Mouse (Mus musculus): ENCODE measurements around the gene Fbxl5. TPM values are rescaled to one million over a fixed set of nuclear protein-coding genes. Genes with fewer than 3 reads are reported as not detected.

Fbxl5 gene
- polyA plus RNA-seq, 1 experiment from 2014 or later = 82.2 TPM

GRCm38 (mm10) chr5:43820785-43821184 is 653 bp downstream of the Fbxl5 start:
- H3K4me1 ChIP-seq (ENCODE audit: control insufficient read depth, insufficient read depth, low read depth, low read length) = no peaks in the 10 kb centered on the region
- WGBS = 92% methylated on average over 11 of the region's 11 CpGs
- no peak for ATAC-seq
- H3K36me3 ChIP-seq (ENCODE audit: control insufficient read depth, insufficient read depth, low read length) = no peaks in the 10 kb centered on the region
- no peaks in the 10 kb centered on the region for H3K9me3 ChIP-seq (ENCODE audit: control insufficient read depth, low read length)
- H3K27ac ChIP-seq (ENCODE audit: low read depth, low read length) = no peak overlapping the region
- H3K9ac ChIP-seq (ENCODE audit: low read depth, low read length) = no peak overlapping the region
- no peaks in the 10 kb centered on the region for H3K27me3 ChIP-seq (replicated peaks; ENCODE audit: control insufficient read depth, insufficient read depth, low read length)
- no peak overlapping the region for H3K4me2 ChIP-seq (ENCODE audit: low read length)
- no peak overlapping the region for H3K4me3 ChIP-seq (ENCODE audit: low read length)

DNA sequence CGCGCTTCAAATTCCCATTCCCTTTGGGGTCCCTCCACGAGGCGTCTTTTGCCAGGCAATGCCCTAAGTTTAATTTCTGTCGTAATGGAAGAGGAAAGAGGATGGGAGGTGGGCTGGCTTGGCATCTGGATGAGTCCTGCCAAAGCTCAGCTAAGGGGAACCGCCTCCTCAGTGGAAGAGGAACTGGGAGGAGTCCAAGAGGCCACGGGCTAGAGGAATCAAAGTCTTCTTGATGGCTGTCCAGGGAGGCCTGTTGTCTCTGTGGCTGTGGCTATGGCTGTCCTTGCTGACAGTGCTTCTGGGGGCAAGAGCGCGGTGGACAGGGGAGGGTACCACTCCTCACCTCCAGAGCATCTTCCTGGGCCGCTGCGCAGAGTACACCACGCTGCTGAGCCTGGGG is 2.7 kb downstream of the Fbxl5 start, which contains the start of gene Bst1:
Gene Bst1 (plus strand): TSS at position 191 of the 400 bp plus-strand sequence.
- Histone ChIP-seq H3K4me3 (ENCODE audit: low read length) (no peak within 1 kb of the TSS), H3K27ac (ENCODE audit: low read depth, low read length) (no peak within 1 kb of the TSS), H3K36me3 (ENCODE audit: control insufficient read depth, insufficient read depth, low read length) (no peaks in the 10 kb centered on the region), H3K9ac (ENCODE audit: low read depth, low read length) (no peak within 1 kb of the TSS), H3K27me3 (replicated peaks; ENCODE audit: control insufficient read depth, insufficient read depth, low read length) (no peaks in the 10 kb centered on the region), H3K4me1 (ENCODE audit: control insufficient read depth, insufficient read depth, low read depth, low read length) (no peaks in the 10 kb centered on the region), H3K4me2 (ENCODE audit: low read length) (no peak within 1 kb of the TSS), H3K9me3 (ENCODE audit: control insufficient read depth, low read length) (no peaks in the 10 kb centered on the region)
- WGBS = 54% methylated on average over 12 of the region's 12 CpGs
- ATAC-seq = no peak

DNA sequence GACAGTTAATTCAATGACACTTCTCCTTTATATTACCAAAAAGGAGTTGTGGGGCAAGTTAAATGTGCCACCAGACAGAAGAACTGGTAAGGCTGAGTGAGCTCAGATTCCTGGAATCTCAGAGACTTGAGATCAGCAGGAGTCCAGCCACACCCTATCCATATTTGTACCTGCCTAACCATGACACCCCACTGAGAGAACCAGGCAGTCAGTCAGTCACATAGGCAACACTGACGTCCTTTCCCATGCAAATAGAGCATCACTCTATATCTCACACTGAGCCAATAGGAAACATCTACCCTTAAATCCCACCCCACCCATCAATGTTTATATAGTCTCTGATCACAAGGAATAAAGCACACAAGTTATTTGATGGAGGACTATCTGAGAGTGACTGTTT is 5.7 kb downstream of the Fbxl5 start:
- Histone ChIP-seq H3K27me3 (replicated peaks; ENCODE audit: control insufficient read depth, insufficient read depth, low read length) (no peaks in the 10 kb centered on the region), H3K27ac (ENCODE audit: low read depth, low read length) (no peak overlapping the region), H3K36me3 (ENCODE audit: control insufficient read depth, insufficient read depth, low read length) (no peaks in the 10 kb centered on the region), H3K4me2 (ENCODE audit: low read length) (no peak overlapping the region), H3K9ac (ENCODE audit: low read depth, low read length) (no peak overlapping the region), H3K9me3 (ENCODE audit: control insufficient read depth, low read length) (no peaks in the 10 kb centered on the region), H3K4me3 (ENCODE audit: low read length) (no peak overlapping the region), H3K4me1 (ENCODE audit: control insufficient read depth, insufficient read depth, low read depth, low read length) (no peaks in the 10 kb centered on the region)
- 48% methylated on average over 1 of the region's 1 CpGs for WGBS
- no peak for ATAC-seq

DNA sequence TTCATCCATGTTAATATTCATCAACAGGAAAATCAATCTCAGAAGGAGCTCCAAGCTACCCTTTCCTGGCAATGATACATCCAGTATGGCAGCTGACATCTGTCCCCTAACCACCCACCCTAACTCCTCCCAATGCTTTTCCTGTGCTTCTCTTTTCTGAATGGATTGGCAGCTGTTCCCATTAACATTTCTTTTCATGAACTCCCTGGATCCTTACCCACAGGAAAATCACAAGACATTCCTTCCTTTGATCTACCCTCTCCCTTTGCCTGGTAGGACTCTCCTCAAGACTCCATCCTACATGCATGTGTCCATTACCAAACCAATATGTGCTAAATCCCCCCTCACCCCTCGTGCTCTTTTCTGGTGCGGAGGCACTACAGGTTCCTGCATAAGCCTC is 6.9 kb downstream of the Fbxl5 start:
- 89% methylated on average over 2 of the region's 2 CpGs for WGBS
- H3K4me2 ChIP-seq (ENCODE audit: low read length) = no peak overlapping the region
- no peak overlapping the region for H3K4me3 ChIP-seq (ENCODE audit: low read length)
- H3K36me3 ChIP-seq (ENCODE audit: control insufficient read depth, insufficient read depth, low read length) = no peaks in the 10 kb centered on the region
- ATAC-seq = no peak
- no peaks in the 10 kb centered on the region for H3K9me3 ChIP-seq (ENCODE audit: control insufficient read depth, low read length)
- no peak overlapping the region for H3K9ac ChIP-seq (ENCODE audit: low read depth, low read length)
- no peak overlapping the region for H3K27ac ChIP-seq (ENCODE audit: low read depth, low read length)
- no peaks in the 10 kb centered on the region for H3K27me3 ChIP-seq (replicated peaks; ENCODE audit: control insufficient read depth, insufficient read depth, low read length)
- no peaks in the 10 kb centered on the region for H3K4me1 ChIP-seq (ENCODE audit: control insufficient read depth, insufficient read depth, low read depth, low read length)

DNA sequence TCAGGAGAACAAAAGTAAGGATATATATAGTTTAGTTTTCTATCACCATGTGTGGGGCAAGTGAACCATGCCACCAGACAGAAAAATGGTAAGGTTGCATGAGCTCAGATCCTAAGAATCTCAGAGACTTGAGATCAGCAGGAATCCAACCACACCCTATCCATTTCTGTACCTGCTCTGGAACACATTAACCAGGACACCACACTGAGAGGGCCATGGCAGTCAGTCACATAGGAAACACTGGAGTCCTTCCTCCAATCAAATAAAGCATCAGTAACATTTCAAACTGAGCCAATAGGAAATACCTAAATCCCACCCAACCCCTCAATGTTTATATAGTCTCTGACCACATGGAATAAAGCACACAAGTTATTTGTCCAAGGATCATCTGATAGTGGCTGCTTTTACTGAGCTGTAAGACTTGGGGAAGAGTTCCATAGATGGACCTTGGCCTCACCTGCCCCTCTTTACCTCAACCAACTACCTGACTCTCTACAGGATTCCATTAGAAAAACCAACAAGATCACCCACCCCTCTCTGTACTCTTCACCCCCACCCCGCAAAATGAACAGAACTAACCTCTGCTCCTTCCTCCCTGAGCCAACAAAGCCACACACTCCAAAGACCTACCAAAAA is 10.9 kb downstream of the Fbxl5 start:
- WGBS = 96% methylated on average over 1 of the region's 1 CpGs
- Histone ChIP-seq H3K36me3 (ENCODE audit: control insufficient read depth, insufficient read depth, low read length) (no peaks in the 10 kb centered on the region), H3K27me3 (replicated peaks; ENCODE audit: control insufficient read depth, insufficient read depth, low read length) (no peaks in the 10 kb centered on the region), H3K4me2 (ENCODE audit: low read length) (no peak overlapping the region), H3K9me3 (ENCODE audit: control insufficient read depth, low read length) (no peaks in the 10 kb centered on the region), H3K9ac (ENCODE audit: low read depth, low read length) (no peak overlapping the region), H3K4me1 (ENCODE audit: control insufficient read depth, insufficient read depth, low read depth, low read length) (peaks cover 4% of the 10 kb centered on the region), H3K4me3 (ENCODE audit: low read length) (no peak overlapping the region), H3K27ac (ENCODE audit: low read depth, low read length) (no peak overlapping the region)
- no peak for ATAC-seq

DNA sequence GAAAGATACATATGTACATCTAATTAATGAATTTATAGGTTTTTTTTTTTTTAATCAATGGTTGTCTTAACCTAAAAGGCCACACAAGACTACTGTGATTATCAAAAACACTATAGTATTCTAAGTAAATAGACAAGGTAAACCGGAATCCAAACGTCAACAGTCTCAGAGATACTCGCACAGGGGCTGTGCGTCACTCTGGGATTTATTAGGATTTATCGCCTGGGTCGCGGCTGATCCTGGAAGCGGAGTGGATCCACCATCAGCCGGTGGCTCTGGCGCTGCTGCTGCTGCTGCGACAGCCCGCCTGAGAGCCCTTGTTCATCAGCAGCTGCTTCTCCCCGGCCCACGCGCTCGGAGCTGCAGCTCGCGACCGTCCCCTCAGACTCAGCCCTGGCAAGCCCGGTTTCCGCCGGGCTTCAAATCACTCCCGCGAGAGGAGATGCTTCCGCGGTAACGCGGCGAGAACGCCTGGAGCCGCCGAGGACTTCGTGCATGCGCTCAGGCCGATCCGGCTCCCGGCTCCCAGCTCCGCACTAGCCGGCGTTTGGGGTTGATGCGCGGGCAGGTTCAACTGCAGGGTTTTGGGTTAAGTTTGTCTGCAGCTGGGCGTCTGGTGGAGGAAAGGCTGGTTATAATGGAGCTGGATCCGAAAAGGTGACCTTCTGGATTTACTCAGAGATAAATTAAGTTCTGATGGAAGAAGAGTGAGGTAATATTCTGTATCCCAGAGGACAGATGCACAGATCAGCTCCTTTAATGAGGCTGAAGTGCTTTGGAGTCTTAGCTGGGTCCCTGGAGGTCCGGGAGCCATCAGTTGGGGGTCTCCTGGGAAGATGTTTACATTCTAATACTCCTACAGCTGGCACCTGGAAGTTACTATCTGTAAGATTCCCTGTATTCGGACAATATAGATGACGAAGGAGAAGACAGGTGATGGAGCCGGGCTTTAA is 13.4 kb downstream of the Fbxl5 start:
- peak; percentile 97 for ATAC-seq
- 4% methylated on average over 48 of the region's 48 CpGs for WGBS
- peak overlapping the region; percentile 79 for H3K9ac ChIP-seq (ENCODE audit: low read depth, low read length)

DNA sequence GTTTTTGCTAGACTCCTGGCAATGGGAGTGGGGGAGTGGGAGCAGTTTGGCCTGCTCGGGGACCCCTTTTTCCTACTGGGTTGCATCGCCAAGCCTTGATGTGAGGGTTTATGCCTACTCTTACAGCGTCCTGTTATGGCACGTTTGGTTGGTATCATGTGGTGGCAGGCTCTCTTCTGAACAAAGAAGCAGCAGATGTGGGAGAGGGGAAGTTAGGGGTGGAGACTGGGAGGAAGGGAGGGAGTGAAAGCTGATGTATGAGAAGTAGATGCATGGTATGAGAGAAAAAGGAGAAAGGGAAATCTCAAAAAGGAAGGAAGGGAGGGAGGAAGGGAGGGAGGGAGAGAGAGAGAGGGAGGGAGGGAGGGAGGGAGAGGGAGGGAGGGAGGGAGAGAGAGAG is 14.5 kb downstream of the Fbxl5 start:
- ATAC-seq = no peak
- Histone ChIP-seq H3K4me3 (ENCODE audit: low read length) (no peak overlapping the region), H3K4me2 (ENCODE audit: low read length) (no peak overlapping the region), H3K36me3 (ENCODE audit: control insufficient read depth, insufficient read depth, low read length) (no peaks in the 10 kb centered on the region), H3K9me3 (ENCODE audit: control insufficient read depth, low read length) (no peaks in the 10 kb centered on the region), H3K27ac (ENCODE audit: low read depth, low read length) (no peak overlapping the region), H3K27me3 (replicated peaks; ENCODE audit: control insufficient read depth, insufficient read depth, low read length) (no peaks in the 10 kb centered on the region), H3K9ac (ENCODE audit: low read depth, low read length) (no peak overlapping the region), H3K4me1 (ENCODE audit: control insufficient read depth, insufficient read depth, low read depth, low read length) (peaks cover 4% of the 10 kb centered on the region)
- WGBS = 78% methylated on average over 4 of the region's 4 CpGs

More for the DNA sequence above, 13.4 kb downstream of the Fbxl5 start:
- Histone ChIP-seq H3K4me1 (ENCODE audit: control insufficient read depth, insufficient read depth, low read depth, low read length) (peaks cover 4% of the 10 kb centered on the region), H3K9me3 (ENCODE audit: control insufficient read depth, low read length) (no peaks in the 10 kb centered on the region), H3K36me3 (ENCODE audit: control insufficient read depth, insufficient read depth, low read length) (no peaks in the 10 kb centered on the region), H3K4me2 (ENCODE audit: low read length) (peak overlapping the region; percentile 85), H3K27me3 (replicated peaks; ENCODE audit: control insufficient read depth, insufficient read depth, low read length) (no peaks in the 10 kb centered on the region), H3K27ac (ENCODE audit: low read depth, low read length) (peak overlapping the region; percentile 85), H3K4me3 (ENCODE audit: low read length) (peak overlapping the region; percentile 59)

DNA sequence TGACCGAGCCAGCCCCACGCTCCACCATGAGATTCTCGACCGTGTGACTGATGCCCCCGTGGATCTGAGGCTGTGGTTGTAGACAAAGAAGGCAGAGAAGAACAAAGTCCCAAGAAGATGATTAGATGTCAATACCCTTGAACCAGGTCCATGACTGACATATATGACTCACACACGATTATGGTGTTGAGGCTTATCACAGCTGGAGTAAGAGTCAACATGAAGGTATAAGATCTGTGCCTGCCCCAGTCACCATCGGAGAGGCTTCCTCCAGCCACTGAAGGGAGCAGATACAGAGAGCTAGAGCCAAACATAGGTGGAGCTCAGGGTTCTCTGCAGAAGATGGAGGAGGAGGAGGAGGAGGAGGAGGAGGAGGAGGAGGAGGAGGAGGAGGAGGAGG is 15.1 kb downstream of the Fbxl5 start:
- 94% methylated on average over 7 of the region's 7 CpGs for WGBS
- Histone ChIP-seq H3K4me1 (ENCODE audit: control insufficient read depth, insufficient read depth, low read depth, low read length) (peaks cover 4% of the 10 kb centered on the region), H3K9me3 (ENCODE audit: control insufficient read depth, low read length) (no peaks in the 10 kb centered on the region), H3K36me3 (ENCODE audit: control insufficient read depth, insufficient read depth, low read length) (no peaks in the 10 kb centered on the region), H3K4me2 (ENCODE audit: low read length) (no peak overlapping the region), H3K4me3 (ENCODE audit: low read length) (no peak overlapping the region), H3K9ac (ENCODE audit: low read depth, low read length) (no peak overlapping the region), H3K27me3 (replicated peaks; ENCODE audit: control insufficient read depth, insufficient read depth, low read length) (no peaks in the 10 kb centered on the region), H3K27ac (ENCODE audit: low read depth, low read length) (no peak overlapping the region)
- no peak for ATAC-seq

GRCm38 (mm10) chr5:43805401-43805800 is 16.0 kb downstream of the Fbxl5 start:
- no peak overlapping the region for H3K4me2 ChIP-seq (ENCODE audit: low read length)
- H3K27ac ChIP-seq (ENCODE audit: low read depth, low read length) = no peak overlapping the region
- H3K27me3 ChIP-seq (replicated peaks; ENCODE audit: control insufficient read depth, insufficient read depth, low read length) = no peaks in the 10 kb centered on the region
- H3K4me3 ChIP-seq (ENCODE audit: low read length) = no peak overlapping the region
- peak; percentile 10; the same call in 1 of the 2 replicates for ATAC-seq
- 74% methylated on average over 2 of the region's 2 CpGs for WGBS
- H3K4me1 ChIP-seq (ENCODE audit: control insufficient read depth, insufficient read depth, low read depth, low read length) = peaks cover 4% of the 10 kb centered on the region
- H3K36me3 ChIP-seq (ENCODE audit: control insufficient read depth, insufficient read depth, low read length) = no peaks in the 10 kb centered on the region
- no peak overlapping the region for H3K9ac ChIP-seq (ENCODE audit: low read depth, low read length)
- no peaks in the 10 kb centered on the region for H3K9me3 ChIP-seq (ENCODE audit: control insufficient read depth, low read length)
